Mouse (Mus musculus): ENCODE measurements around the gene Ckap4. TPM values are rescaled to one million over a fixed set of nuclear protein-coding genes. Genes with fewer than 3 reads are reported as not detected.

The Ckap4 gene
- 10 to 100 TPM; 27.5 to 33.1 (median 29.3) TPM for total RNA-seq (2022)

DNA sequence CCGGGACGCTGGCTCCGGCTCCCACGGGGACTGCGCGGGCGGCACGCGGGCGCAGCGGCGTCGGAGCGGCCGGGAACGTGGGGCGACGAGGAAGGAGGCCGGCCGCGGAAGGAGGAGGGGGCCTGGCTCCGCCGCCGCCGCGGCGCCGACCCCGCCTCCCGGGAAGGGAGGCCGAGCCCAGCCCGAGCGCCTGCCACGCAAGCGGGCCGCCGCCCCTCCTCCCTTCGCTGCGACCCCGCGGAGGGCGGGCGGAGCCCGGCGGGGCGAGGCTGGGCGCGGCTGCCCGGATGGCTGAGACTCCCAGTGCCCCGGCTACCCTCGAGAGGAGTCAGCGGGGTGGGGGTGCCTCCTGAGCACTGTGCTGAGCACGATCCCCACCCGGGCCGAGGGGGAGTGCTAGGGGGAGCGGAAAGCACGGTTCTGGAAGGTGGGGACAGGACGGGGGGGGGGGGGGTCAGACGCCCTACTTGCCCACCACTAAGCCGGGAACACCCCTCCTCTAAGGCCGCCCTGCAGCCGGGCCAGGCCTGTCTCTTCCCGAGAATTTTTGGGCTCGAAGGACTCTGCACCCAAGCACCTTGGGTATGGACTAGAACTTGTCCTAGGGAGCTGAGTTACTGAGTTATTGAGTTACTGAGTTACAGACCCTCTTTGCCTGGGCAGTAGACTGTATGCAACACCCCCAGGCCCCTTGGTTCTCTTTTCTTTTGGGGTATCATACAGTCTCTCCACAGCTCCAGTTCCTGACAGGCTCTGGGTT lies at the start of gene Ckap4:
TSS of gene Ckap4 (minus strand) at position 151 of the 760 bp plus-strand sequence.
- no peak for DNase-seq

DNA sequence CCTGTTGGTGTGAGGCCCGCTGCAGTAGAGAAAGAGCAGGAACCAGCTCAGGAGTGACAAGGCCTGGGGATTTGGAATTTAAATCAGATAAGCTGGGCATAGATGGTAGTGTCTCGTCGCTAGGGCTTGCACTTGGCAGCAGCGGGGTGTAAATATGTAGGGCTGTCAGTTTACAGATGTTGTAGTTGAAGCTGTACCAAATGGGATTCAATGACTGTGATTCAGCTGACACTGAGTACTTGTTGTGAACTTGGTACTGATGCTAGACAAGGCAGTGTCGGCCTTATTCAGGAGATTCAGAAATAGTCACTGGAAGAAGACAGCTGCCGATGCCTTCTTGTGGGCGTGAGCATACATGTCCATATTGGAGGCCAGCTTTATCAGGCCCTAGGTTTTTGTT lies 48.4 kb upstream of the Ckap4 start:
- DNase-seq: no peak

DNA sequence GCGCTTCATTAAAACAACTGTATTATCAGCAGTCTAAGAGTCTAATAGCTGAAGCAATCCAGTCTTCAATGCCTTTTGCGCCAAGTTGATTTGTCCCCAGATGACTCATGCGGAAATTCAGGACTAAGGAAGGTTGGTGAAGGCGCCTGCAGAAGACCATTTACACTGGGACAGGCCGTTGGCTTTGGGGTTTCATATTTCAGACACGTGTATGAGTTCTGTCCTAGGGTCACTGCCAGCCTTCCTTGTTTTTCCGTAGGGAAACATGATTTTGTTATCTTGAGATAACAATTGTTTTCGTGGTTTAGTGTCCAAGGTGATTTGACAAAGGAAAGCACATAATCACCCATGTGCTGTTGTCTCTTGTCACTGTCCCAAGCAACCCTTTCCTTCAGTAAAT lies 47.3 kb upstream of the Ckap4 start:
- DNase-seq: no peak

DNA sequence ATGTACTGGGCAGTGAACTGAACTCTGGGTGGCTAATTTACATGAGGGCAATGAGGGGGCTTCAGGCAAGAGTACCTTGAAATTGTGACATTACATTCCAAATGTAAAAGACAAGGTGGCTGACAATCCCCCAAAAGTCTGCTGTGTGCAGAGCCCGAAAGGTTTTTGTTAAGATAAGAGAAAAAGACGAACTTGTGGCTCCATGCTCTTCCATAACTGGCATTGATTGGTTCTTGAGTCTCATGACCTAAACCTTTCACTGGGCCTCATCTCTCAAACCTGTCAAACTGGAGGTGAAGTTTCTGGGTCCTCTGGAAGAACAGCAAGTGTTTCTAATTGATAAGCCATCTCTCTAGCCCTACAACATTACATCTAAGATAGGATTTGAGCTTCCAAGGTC lies 45.7 kb upstream of the Ckap4 start:
- no peak for DNase-seq

DNA sequence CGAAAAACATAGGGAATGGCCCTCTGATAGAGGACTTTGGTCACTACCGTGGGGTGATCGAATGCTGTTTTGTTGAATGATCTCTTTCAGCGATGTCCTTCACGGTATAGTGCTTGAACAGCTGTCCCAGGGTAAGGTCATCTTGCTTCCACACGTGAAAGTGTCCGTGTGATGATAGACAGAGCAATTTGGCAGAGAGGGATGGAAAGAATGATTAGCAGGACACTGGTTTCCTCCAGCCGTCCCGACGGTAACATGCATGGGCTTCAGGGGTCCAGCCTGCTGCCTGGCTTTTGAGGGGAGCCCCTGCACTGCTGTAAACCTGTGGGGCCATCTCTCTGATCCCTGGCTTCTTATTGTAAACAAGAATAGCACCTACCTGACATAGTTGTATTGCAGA lies 44.9 kb upstream of the Ckap4 start:
- DNase-seq: no peak

DNA sequence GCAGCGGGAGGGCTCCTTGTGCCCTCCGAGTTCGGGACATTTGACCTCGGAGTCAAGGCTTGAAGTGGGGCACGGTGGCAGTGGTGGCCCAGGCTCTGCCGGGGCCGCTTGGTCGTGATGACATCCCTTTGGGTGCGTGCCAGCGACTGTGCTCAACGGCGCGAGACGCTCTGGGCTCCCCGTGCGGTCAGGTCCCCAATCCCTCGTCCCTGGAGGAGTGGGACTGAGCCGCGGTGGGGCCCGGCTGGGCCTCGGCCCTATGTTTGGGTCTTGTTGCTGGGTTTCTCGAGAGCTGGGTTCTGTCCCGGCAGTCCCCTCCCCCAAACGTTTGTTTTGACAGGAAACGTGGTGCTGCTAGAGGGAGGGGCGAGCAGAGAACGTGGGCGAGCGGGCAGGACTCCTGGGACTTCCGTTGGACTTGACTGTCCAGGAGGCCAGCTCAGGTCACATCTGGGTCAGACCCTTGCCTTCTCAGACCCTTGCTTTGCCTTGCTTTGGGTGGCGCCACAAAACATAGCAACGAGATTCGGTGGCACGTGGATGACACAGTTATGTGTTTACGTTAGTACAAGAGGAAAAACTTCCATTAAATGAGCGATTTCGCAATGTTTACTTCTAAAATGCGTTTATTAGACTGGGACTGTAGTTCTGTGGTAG lies 43.3 kb upstream of the Ckap4 start:
- DNase-seq: peak; percentile 84

DNA sequence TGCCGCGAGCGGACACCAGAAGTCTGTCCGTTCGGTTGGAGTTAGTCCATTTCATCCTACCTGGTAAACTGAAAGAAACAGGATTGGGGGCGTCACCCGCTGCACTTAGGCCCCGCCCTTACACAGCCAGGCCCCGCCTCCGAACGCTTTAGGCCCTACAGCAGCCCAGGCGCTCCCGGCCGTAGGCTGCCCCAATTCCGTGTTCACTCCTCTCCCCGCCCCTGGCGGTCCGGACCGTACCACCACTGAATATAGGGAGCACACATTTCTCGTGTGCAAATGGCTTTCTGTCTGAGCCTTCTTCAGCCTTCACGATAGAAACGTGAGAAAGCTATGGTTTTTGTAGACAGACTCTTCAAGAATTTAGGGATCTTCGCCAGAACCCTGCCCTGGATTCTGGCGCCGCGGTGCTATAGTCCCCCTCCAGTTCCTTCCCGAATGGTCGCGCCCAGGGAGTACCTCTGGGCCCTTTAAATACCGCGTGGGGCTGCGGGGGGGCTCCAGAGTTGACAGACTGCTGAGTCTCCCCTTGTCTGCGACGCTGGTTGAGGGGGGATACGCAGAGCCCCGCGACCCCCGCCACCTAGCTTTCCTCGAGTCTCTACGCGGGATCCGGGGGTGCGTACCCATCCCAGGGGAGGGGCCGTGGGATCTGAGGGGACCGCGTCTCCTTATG lies 42.7 kb upstream of the Ckap4 start, which contains the start of gene Tcp11l2:
TSS of gene Tcp11l2 (plus strand) at position 232 of the 676 bp plus-strand sequence.
- peak; percentile 95 for DNase-seq

DNA sequence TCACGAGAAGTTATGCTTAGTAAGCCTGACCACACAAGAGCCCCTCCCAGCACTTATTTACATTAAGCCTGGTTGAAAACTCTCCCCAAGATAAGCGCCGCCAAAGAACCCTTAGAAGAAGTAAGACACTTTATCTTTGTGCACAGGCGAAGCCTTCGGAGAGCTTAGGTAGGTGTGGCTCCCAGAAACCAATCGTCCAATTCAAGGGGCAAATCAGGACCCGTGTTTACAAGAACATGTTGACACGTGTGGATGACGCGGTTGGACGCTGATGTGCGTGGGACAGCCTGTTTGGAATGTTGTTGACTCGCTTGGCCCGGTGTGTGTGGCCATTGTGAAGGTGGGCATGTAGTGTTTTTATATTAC lies 42.1 kb upstream of the Ckap4 start:
- no peak for DNase-seq

DNA sequence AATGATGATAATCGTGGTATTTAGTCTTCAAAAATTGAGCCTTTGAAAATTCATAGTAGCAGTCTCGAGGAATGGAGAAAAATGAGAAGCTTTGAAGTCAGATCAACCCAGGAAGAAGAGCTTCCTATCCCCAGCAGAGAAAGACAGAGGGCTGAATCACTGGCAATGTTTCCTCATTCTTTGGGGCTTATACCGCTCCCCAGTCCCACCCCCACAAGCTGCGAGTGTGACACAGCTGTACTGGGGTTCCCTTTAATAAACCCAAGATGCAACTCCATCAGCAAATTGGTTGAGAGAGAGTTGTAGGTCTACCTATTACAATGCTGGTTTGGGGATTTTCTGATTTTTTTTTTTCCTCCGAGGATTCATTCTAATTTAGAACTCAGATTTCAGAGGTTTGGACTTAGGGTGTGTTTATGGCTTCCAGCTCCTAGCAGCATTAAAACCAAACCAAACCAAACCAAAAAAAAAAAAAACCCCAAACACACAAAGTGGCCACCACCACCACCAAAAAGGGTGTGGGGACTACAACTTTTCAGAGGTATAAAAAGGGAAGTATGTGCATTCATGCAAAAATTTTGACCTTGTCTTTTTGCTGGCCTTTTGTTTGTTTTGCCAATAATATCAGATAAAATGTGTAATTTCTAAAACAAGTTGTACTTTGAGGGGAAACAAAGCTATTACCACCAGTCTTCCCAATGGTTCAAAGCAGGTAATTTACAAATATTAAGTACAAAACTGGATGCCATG lies 40.0 kb upstream of the Ckap4 start:
- DNase-seq: no peak

DNA sequence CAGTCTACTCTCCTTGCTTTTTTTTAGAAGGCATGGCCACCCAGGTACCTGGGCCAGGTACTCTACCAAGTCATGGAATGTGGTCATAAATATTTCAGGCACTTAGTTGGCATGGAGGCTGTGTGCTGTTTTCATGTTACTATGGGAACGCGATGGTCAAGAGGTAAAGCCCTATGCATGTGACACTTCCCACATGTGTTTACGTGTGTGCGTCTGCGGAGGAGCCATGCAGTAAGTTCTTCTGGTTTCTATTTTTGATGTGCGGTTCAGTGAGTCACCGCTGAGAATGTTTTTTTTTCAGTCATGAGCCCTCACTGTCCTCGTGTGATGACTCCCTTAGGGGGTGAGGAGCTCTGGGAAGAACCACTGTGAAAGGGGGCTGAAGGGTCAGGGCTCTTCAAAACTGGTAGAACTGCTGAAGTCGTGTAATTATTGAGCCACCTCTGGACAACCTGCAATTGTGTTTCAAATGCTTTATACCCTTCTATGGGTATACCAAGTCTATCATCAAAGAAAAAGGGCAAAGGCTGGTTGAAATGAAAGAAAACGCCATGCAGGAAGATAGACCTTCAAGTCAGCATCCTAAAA lies 37.3 kb upstream of the Ckap4 start:
- DNase-seq: no peak

DNA sequence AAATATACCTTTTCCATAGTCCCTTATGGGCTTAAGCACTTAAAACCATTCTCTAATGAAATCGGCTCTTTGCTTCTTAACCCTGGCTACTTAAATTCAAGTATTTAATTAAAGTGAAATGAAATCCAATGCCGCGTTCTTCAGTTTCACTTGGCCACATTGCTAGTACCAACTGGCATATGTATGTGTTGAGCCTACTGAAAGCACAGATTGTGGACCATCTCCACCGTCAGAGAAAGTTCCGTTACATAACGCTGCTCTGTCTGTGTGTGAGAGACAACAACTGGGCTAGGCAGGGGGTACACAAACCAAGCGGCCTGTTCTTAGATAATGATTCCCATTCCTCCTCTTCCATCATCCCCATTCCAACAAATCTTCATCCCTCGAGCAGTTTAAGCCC lies 30.6 kb upstream of the Ckap4 start:
- DNase-seq: no peak

DNA sequence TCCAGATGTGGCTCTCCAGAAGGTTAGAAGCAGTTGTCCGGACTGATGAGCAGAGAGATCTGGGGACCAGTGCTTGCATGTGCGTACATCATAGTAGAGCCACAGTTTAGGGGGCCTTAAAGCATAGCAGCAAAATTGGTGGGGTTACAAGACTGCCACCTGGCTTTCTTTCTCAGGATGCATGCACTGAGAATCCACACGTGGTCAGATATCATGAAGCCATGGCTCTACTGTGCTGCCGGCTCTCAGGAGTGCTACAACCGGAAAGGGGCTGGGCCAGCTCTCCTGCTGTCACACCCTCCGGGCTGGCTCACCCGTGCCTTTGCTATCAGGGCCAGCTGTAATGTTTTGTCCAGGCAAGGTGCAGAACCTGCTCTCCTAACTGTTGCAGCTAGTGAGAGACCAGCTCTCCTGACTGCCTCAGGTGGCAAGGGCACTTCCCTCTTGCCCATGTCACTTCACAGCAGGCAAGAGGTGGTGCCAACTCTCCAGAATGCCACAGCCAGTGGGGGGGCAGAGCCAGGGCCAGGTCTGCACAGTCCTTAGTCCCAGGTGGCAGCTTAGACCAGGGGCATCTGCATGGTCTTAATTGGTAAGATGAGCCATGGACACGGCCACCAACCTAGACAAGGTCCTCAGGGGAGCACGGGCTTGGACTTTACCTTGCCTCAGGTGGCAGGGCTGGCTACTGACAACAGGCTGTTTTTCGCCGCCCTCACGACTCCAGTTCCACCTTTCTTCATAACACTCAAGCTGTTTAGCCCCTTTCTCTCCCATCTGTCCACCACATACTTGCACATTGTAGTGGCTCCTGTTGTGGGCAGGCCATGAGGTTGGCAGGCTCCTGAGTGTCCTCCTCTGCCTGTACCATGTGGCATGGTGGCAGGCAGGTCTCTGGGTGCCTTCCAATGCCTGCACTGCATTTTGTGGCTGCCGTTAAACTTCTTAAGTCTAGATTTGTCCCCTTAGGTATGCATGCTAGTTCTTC lies 29.0 kb upstream of the Ckap4 start:
- DNase-seq: no peak

DNA sequence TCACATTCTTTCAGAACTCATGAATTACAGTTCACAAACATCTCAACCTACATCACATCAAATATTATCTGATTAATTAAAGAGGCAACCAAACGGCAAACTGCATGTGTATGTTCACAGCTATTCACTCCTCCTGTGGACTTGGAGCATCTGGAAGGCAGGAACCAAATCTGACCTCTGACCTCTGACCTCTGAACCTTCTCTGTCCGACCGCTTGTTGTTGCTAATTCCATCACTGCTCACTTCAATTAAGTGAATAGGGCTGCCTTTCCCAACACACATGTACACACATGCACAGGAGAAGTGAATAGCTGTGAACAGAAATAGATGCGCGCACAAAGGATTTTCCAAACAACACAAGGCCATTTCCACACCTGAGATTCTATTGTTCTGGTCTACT lies 28.3 kb upstream of the Ckap4 start:
- no peak for DNase-seq

DNA sequence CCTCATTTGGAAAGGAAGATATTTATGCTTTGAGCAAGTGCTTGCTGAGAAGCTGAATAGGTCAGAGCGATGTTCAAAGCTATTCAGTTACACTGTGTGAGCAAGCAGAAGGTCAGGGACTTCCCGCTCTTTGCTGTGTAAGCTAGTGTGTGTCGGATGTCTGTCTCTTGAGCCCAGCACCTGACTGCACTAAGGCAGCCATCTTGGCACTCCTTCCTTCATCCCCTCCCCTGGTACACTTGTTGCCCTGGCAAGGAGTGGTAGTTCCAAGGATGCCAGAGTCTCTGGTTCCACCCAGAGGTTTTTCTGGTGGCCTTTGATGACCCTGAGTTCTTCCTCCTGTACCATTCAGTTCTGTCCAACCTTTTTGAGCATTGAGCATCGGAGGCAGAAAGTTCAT lies 26.1 kb upstream of the Ckap4 start:
- DNase-seq: no peak

DNA sequence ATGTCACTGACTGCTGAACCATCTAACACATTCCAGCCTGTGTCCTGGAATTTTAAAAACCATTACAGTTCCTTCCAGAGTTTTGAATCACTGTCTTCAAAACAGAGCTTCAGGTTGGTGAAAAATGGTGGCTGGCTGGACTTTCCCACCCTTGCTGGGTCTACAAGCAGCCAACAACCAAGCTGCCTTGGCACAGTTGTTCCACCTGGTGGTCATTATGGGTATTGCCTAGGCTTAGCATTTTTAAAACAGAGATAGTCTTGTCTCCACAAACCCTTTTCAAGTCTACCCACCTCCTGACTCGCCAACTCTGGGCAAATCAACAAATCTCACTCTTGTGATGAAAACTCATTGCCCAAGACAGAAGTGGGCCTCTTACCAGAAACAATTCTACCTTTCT lies 24.6 kb upstream of the Ckap4 start:
- no peak for DNase-seq

DNA sequence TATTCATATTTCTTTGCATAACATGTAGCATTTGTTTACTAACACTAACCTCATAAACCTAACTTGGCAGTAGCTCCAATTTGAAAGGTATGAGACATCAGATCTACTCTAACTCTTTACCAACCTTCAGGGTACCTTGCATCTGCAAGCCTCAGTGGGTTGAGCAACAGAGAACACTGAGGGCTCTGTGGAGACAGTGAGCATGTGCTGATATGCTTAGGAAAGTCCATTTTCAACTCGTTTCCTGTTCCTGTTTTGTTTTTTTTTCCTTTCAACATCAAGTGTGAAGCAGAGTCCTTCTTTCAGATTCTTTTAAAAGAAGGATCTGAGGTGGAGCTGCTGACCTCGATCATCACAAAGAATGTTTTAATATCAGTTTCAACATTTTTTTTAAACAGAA lies 22.3 kb upstream of the Ckap4 start:
- no peak for DNase-seq

DNA sequence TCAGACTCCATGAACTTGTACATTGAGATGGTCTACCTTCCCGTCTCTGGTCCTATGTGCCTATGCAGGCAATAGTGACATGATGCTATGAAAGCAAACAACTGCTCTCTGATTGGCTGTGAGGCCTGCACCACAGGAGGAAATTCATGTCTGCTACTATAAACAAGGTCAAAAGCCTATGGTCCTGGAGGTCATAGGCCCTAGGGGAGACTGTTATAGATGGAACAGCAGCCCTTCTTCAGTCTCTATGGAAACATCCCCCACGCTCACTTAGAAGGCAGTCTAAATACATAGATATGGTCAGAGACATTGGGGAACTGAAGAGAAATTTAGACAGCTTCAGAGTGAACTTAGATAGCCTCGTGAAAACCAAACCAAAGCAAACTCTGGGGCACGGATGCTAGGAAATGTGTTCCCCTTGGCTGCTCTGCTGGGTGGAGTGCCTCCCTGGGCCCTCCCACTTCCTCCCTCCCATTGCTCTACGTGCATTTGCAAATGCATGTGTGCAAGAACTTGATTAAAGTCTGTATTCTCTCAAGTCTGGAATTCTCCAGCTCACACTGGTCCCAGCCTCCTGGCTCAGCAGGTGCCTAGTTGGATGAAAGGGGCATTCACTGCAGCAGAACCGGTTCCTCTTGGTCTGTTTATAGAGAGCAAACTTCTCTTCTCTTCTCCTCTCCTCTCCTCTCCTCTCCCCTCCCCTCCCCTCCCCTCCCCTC lies 20.6 kb upstream of the Ckap4 start:
- no peak for DNase-seq

DNA sequence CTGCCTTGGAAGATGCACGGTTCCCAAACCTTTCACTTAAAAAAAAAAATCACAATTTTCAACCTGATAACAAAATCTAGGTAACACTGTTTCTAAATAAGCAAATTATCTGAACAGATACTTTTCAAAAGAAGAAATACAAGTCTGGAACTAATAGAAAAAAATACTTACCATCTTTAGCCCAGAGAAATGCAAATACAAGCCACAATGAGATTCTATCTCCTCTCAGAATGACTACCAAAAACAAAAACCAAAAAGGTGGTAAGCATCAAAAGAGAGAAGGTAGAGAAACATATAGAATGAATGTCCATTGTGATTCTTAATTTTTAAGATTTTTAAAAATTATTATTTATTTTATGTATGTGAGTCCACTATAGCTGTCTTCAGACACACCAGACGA lies 18.6 kb upstream of the Ckap4 start:
- DNase-seq: no peak

DNA sequence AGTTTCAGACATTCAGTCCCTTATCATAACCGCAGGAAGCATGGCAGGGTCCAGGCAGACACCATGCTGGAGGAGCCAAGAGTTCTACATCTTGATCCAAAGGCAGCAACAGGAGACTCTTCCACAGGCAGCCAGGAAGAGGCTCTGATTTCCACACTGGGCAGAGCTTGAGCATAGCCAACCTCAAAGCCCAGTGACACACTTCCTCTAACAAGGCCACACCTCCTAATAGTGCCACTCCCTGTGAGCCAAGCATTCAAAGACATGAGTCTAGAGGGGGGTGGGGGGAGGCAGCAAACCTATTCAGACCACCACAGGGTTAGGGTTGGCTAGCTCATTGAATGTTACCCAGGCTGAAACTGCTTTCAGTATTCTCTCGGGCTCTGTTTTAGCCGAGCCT lies 18.0 kb upstream of the Ckap4 start:
- no peak for DNase-seq

DNA sequence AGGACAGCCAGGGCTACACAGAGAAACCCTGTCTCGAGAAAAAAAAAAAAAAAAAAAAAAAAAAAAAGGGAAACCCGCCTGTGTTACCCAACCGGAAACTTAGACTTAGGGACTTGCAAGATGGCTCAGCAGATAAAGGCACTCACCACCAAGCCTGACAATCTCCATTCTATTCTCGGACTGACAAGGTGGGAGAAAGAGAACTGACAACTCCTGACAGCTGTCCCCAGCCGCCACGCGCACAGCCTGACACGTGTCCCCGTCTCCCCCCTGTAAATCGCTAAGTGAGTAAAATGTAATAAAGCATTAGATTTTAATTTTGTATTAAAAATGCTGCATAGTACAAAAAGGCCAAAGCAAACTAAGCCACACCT lies 16.0 kb upstream of the Ckap4 start:
- DNase-seq: no peak

Data from adrenal gland, adult 8-10 months (tissue).